Mouse (Mus musculus) megakaryocyte, embryonic 14.5 days (primary cell): Measurements from ENCODE around the gene Ino80e.

Experiments
- FLI1 ChIP-seq: IDR thresholded peaks from 2 replicates; pipeline ENCODE4 v1.6.1; 2012; ENCODE audit warnings: low read length, inconsistent platforms, mixed read lengths
- GATA1 ChIP-seq: IDR thresholded peaks from 3 replicates; pipeline ENCODE4 v1.6.1; 2012; ENCODE audit warnings: mixed read lengths, low read length, inconsistent platforms, borderline replicate concordance

- TF ChIP-seq GATA1, result no peak
- TF ChIP-seq FLI1, result no peak
Measured at GRCm38 (mm10) chr7:126868003-126868402, 5.8 kb upstream of the Ino80e start.
